Mouse (Mus musculus) testis, postnatal 14 days (tissue): Measurements from ENCODE around the gene Olfr467.
"Not testable (repeated sequence)": the region's sequence is repeated elsewhere in the genome, so short reads cannot be mapped to it uniquely, and the experiment has no call there.

ENCODE experiments used
- DNase-seq: peaks from one replicate; pipeline ENCODE4 v3.0.0; 2021; ENCODE audit warnings: low spot score

Olfr467 gene

DNA sequence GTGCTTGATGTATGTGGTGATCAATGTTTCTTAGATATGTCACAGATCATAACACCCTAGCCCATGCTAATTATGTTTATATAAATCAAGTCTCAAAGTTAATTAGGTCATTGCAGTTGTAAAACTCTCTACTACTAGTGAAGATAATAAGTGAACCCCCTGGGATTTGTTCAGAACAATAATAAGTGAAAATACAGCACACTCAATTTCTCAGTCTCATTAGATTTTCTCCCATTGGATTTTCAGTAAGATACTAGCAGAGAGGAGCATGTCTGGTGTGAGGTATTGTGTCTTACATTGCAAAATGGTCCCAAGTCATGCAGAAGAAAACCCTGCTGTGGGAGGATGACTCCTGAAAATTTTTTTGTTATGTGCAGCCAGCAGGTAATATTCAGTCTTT lies at the start of gene Olfr467:
Gene Olfr467 (plus strand): TSS at position 301 of the 400 bp plus-strand sequence.
- DNase-seq = no peak

- no peak for DNase-seq
Observed at GRCm38 (mm10) chr7:107770812-107771211, 41.3 kb upstream of the Olfr467 start.

DNA sequence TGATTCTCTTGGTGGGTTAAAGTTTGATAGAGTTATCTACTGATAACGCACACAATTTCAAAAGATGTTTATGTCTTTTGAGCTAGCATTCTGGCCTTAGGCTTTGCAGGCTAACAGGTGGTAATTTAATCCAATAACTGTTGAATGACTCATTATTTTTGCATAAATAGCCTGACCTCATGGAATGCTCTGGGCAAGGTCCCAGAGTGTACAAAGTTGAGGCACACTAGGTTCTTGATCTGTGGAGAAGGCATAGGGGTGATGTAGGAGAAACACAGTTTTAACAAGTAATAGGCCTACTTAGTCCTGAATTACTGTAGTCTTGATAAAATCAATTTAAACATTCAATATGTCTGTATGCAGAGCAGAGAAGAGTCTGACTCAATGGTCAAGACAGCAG lies 33.8 kb upstream of the Olfr467 start:
- no peak for DNase-seq

DNA sequence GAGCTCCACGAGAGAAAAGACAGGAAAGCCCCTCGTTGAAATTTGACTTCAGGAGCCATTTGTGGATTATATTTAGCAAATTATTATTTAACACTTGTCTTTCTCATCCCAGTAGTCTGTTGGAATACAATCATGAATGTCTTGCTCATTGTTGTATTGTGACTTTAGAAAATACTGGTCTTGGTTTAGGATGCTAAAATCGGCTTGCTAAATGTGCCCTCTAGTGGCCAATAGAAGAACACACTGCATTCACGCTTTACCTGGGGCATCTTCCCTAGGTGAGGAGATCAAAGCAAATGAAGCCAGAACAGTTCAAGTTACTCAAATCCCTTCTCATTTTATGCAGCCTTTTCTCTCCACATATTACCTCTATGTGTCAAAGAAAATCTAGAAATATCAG lies 32.5 kb upstream of the Olfr467 start:
- DNase-seq = no peak

DNA sequence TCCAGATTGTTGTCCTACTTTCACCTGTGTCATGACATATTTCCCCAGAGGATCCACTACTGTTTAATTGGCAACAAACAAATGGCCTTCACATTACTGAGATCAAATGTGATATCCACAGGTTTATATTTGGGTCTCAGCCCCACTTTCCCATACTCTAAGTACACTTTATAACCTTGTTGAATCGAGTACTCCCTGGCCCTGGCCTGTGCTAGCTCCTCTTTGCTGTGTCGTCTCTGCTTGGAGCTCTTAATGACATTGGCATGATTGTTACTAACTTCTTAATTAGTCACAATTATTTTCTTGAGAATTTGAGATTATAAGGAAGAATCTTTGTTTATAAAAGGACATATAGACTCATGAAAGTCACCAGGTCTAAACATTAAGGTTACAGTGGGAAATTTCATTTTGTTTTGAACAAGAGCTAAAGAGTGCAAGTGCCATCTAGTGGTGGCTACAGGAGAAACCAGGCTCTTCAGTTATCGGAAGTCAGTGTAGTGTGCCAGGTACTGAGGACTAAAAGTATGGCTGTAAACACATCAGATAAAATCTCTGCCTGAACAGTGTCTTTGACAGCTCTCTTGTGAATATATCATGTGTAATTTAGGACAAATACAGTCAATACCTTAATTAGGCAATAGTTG lies 24.0 kb upstream of the Olfr467 start:
- no peak for DNase-seq

- DNase-seq = no peak
Observed at GRCm38 (mm10) chr7:107796500-107796899, 15.6 kb upstream of the Olfr467 start.

DNA sequence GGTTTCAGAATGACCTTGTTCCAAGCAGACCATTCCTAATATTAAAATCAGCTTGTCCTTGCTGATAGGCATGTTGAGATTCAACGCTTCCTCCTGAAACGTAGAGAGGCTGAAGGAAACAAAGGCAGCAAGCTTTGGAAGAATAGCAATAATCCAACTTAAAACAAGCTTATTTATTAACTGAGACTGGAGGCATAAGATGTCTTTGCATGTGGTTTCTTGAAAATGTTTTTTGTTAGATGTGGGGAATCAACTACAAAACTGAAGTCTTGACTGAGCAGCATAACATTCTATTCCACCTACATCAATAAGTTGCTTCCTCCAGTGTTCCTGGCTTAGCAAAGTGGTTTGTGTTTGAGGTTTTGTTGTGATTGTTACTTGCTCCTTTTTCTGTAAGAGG lies 11.0 kb upstream of the Olfr467 start, which contains the start of gene Ovch2:
Gene Ovch2 (minus strand): TSS at position 101 of the 400 bp plus-strand sequence.
- DNase-seq = no peak

GRCm38 (mm10) chr7:107802138-107802537 lies 9.9 kb upstream of the Olfr467 start:
- DNase-seq = no peak

DNA sequence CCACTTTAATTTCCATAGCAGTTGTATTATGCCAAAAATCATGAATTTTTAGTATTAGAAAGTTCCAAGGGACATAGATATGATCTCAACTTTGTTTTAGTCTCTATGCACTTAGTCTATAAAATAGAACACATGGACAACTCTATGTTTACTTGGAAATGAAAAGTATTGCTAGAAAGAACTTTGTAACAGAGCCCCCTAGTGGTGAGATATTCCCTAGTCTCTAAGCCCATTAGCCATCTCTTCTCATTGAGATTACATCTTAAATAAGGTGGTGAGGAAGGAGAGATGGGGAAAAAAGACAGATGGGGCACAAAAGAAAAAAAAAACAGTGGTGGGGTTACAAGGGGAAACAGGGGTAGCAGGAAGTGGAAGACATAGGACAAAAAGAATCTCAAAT lies 7.4 kb downstream of the Olfr467 start:
- no peak for DNase-seq

DNA sequence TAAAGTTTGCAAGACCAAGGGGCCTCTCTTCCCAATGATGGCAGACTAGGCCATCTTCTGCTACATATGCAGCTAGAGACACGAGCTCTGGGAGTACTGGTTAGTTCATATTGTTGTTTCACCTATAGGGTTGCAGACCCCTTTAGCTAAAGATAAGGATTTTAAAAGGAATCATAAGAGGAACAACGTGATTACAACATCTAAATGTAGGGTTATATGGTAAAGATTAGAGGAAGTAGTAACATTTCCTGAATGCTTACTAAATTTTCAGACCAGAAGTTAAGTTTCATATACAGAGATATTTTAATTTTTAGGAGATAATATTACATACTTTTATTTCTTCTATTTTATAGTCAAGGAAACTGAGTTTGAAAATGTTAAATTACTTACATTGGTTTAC lies 11.8 kb downstream of the Olfr467 start:
- not testable (repeated sequence) for DNase-seq

- not testable (repeated sequence) for DNase-seq
Observed at GRCm38 (mm10) chr7:107825441-107825840, 13.4 kb downstream of the Olfr467 start, which contains the start of gene Olfr469. Gene Olfr469, minus strand, starts transcription at chr7:107825541.

- DNase-seq = no peak
Observed at GRCm38 (mm10) chr7:107841719-107842118, 29.7 kb downstream of the Olfr467 start.

- not testable (repeated sequence) for DNase-seq
Observed at GRCm38 (mm10) chr7:107847390-107847789, 35.3 kb downstream of the Olfr467 start, which contains the start of gene Olfr470. Gene Olfr470, minus strand, starts transcription at chr7:107847490.
